Mouse (Mus musculus) splenic B cell, adult 2 months (primary cell): ENCODE results near the gene Gnai3.

ENCODE experiments used
- DNase-seq: peaks from one replicate; pipeline ENCODE4 v3.0.0-alpha.2; 2011; ENCODE audit warnings: low read depth, low spot score
- H3K27me3 ChIP-seq: 2 replicates; pipeline ENCODE4 v1.6.1; 2012; ENCODE audit warnings: mild to moderate bottlenecking, low read length, moderate library complexity, mixed read lengths; ENCODE audit not compliant: control insufficient read depth, poor library complexity, insufficient read depth, severe bottlenecking
- H3K36me3 ChIP-seq: 2 replicates; pipeline ENCODE4 v1.6.1; 2012; ENCODE audit warnings: mild to moderate bottlenecking, low read length, moderate library complexity, mixed read lengths; ENCODE audit not compliant: control insufficient read depth, poor library complexity, insufficient read depth, severe bottlenecking

Gene Gnai3

DNA sequence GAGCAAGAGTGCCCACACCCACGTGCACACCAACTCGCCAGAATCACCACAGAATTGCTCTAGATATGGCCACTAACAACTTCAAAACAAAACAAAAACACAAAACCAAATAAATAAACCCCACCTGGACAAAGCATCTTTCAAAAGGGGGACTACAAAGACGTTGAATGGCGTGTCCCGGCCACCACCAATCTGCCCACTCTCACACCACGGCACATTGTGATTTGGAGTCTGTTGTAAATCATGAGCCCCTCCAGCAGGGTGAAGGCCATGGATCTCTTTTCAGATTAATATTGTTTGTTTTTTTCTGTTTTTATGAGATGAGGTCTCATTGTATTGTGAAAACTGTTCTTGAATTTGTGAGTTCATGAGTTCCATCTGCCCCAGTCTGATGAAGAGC is 43.9 kb downstream of the Gnai3 start:
- Histone ChIP-seq H3K36me3 (no peaks in the 10 kb centered on the region), H3K27me3 (no peaks in the 10 kb centered on the region)
- DNase-seq, result no peak

DNA sequence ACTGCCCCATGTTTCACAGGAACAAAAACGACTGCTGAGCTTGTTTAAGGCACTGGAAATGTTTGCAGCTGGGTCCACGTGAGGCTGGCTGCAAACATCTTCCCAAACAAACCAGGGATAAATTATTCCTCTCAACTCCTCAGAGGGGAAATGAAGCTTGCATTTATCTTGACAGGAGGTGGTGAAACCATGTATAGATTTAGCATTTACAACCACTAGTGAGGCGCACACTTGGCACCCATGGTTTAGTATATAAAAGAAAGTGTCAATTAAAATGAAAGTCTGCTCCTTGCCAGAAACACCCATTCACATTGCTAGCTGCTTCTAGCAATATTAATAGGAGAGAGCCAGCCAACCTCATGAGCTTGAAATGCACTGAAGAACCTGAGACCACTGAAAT is 44.4 kb downstream of the Gnai3 start:
- DNase-seq, result no peak
- no peaks in the 10 kb centered on the region for H3K36me3 ChIP-seq
- H3K27me3 ChIP-seq, result no peaks in the 10 kb centered on the region

DNA sequence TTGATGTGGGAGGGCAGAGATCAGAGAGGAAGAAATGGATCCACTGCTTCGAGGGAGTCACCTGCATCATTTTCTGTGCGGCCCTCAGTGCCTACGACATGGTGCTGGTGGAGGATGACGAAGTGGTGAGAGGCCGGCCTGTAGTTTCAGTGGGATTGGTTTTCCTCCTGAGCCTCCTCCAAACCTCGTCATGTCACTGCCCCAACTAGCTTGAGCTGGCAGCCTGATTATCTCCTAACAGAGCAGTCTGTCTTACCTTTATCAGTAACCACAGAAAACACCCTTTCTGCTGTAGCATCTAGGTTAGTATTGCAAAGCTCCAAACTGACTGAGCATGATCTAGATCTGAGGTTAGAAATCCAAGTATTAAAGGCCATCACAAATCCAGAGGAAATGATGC is 47.6 kb downstream of the Gnai3 start:
- no peak for DNase-seq

DNA sequence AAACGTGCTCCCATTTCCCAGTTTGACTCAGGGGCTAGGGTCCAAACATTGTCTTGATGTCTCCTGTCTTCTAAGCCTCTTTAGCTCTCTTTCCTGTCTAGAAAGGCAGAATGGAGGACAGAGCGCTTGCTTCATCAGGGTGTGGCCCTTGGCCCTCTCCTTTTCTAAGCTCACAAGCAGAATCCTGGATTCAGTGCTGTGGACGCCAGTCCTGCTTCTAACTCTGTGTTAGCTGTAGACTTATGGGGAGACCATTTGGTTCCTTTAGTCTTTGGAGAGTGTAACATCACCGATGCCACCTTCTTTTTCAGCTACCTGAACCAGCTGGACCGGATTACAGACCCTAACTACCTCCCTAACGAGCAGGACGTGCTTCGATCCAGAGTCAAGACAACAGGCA is 48.3 kb downstream of the Gnai3 start:
- H3K27me3 ChIP-seq, result no peaks in the 10 kb centered on the region
- DNase-seq, result no peak
- H3K36me3 ChIP-seq, result no peaks in the 10 kb centered on the region

More for the DNA sequence above, 47.6 kb downstream of the Gnai3 start:
- Histone ChIP-seq H3K27me3 (no peaks in the 10 kb centered on the region), H3K36me3 (no peaks in the 10 kb centered on the region)

DNA sequence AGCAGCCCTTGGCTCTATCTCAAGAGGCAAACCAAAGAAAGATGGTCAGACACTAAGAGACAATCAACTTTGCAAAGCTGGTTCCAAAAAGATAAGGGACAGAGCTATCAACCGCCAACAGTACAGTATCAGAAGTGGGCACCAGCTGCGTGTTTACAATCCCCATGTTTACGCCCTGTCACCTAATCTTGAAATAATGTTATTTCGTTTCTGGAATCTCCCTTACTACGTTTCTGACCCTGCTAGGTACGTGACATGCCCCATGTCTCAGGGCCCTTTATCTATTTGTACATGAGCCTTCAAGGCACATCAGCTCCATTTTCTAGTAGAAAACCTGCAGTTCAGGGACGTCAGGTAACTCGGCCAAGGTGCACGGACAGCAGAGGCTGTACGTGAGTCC is 49.2 kb downstream of the Gnai3 start:
- Histone ChIP-seq H3K36me3 (no peaks in the 10 kb centered on the region), H3K27me3 (no peaks in the 10 kb centered on the region)
- DNase-seq, result no peak

DNA sequence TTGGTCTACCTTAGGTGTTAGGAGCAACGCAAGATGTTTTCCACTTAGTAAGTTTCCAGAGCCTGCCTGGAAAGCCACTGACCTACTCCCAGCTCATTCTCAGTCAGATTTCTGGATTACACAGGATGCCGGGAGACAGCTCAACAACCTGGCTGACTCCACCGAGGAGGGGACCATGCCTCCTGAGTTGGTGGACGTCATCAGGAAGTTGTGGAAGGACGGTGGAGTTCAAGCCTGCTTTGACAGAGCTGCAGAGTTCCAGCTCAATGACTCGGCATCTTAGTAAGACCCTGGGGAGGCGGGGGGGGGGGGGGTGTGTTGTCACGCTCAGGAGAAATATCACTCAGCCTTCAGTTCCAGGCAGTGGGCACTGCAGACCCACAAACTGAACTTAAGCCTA is 49.7 kb downstream of the Gnai3 start:
- no peaks in the 10 kb centered on the region for H3K36me3 ChIP-seq
- no peaks in the 10 kb centered on the region for H3K27me3 ChIP-seq
- DNase-seq, result no peak

DNA sequence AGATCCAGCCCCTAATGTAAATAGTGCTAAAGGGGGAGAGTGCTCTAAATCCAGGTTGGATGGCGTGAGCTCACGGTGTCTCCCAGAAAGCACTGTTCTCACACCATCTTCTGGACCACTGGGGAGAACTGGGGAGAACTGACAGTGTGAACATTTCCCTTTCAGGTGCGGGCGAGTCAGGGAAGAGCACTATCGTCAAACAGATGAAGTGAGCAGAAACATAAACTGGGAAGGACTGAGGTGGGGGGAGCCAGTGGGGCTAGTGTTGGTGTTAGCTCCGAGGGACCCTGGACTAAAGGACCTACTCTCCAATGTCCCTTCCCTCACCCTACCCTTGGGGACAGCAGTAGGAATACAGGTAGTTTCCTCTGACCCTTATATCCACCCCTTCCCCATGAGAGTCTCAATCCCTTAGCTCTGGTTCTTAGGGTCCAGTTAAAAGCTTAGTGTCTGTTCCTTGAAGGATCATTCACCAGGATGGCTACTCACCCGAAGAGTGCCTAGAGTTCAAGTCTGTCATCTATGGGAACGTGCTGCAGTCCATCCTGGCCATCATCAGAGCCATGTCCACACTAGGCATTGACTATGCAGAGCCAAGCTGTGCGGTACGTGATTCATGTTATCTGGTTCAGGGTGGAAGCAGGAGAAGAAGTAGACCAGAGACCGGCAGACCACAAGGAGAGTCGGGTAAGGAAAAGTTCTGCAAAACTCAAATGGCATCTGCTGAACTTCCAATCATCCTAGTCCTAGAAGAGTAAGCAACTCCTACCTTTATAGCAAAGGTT is 50.8 kb downstream of the Gnai3 start:
- DNase-seq, result no peak
- Histone ChIP-seq H3K36me3 (no peaks in the 10 kb centered on the region), H3K27me3 (no peaks in the 10 kb centered on the region)

DNA sequence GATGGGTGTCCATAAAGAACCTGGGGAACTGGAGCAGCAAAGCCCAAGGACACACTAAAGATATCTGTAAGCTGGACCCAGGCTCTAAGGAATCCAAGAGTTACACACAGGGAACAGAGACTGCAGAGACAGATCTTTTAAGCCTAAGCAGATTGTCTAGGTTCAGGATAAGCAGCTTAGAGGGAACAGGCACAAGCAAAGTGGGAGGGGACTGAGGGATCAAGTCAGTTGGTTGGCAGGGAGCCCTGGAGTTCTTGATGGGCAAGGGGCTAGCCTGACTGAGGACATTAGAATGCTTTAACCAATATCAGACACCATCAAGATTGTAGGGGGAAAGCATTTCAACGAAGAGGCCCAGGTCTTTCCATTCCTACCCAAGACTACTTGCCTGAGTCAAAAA is 51.8 kb downstream of the Gnai3 start:
- no peaks in the 10 kb centered on the region for H3K27me3 ChIP-seq
- DNase-seq, result no peak
- H3K36me3 ChIP-seq, result no peaks in the 10 kb centered on the region

DNA sequence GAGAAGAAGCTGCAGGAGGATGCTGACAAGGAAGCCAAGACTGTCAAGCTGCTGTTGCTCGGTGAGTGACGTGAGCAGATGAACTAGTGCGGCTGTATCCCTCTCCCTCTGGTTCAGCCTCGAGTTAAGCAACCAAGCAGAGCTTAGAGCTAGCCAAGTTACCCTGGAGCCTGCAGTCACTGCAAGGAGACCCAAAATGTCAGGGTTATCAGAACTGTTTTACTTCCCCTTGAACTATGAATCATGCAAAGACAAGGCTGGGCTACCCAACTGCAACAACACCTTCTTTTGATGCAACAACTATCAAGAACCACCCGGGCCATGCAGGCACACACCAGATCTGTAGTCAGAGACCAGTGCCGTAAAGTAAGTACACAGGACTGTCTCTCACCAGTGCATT is 52.6 kb downstream of the Gnai3 start:
- Histone ChIP-seq H3K27me3 (no peaks in the 10 kb centered on the region), H3K36me3 (no peaks in the 10 kb centered on the region)
- DNase-seq, result no peak

DNA sequence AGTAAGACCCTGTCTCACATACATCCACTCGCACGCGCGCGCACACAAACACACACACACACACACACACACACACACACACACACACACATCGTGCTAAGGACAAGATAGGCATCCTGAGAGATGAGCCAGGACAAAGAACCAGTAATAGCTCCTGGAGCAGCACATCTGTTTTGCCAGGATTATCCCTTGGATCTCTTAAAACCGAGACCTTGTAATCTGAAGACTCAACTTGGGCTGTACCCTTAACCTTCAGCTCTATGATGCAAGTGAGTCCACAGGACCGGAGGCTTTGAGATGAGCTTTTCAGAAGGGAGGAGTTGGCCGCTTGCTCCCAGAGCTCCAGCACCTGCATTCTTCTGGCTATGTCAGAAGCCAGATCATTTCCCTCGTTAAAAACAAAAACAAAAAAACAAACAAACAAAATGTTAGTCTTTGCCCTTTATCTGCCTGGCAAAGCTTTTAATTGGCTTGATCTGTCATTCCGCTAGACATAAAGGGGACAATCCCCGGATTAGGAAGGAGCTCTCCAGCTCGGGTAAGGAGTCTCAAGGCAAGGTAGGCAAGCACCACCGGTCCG is 53.3 kb downstream of the Gnai3 start, which contains the start of gene Gnat2:
Gnat2 (plus strand) TSS at position 254 of the 580 bp plus-strand sequence.
- DNase-seq, result no peak
- no peaks in the 10 kb centered on the region for H3K27me3 ChIP-seq
- H3K36me3 ChIP-seq, result no peaks in the 10 kb centered on the region

DNA sequence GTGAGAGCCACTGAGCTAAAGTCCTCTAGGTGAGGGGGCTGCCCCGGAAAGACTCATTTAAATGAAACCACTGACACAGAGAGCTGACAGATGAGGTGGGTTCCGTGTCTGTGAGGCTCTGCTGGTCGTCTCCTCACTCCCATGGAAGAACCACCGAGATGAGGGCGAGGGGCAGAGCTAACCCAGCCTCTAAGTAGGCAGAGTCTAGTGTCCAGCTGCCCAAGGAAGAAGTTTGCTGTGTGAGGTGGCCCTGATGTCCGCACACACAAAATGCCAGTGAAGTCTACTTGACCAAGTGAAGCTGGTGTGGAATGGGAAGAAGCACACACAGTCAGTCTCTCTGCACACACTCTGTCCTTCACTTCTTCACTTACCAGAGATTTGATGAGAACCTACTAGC is 53.9 kb downstream of the Gnai3 start:
- no peak for DNase-seq
- Histone ChIP-seq H3K27me3 (no peaks in the 10 kb centered on the region), H3K36me3 (no peaks in the 10 kb centered on the region)

DNA sequence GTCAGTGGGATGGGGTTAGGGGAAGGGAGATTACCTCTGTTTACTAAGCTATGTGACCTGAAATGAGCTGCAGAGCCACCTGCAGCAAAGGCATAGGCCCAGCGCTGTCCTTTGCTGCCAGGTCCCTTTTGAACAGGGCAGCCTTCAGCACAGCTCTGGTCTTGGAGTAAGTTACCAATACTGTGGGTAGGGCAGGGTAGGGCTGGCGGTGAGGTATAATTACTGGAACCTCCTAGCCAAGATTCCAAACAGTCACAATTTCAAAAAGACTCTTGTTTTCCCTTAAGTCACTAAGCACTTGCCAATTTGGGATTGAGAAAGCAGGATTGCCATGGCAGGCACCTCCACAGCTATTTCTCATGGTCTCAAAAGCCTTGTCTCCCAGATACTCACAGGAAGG is 55.4 kb downstream of the Gnai3 start:
- Histone ChIP-seq H3K36me3 (no peaks in the 10 kb centered on the region), H3K27me3 (no peaks in the 10 kb centered on the region)
- no peak for DNase-seq

DNA sequence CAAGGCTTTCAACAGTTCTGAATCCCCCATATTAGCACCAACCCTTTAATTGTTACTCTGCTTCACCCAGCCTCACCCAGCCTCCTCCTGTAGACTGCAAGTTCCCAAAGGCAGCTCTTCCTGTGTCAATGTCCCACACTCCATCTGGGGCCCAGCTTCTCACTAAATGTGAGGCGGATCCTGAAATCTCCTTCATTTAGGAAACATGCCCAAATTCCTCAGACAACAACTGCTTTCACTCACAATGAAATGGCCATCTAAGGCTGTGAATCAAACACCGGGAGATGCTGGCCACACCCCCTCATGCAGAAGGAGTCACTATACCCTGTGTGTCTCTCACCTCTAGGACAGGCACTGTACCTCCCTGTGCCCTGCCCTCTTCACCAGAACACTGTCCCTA is 56.0 kb downstream of the Gnai3 start:
- H3K27me3 ChIP-seq, result no peaks in the 10 kb centered on the region
- DNase-seq, result no peak
- no peaks in the 10 kb centered on the region for H3K36me3 ChIP-seq

DNA sequence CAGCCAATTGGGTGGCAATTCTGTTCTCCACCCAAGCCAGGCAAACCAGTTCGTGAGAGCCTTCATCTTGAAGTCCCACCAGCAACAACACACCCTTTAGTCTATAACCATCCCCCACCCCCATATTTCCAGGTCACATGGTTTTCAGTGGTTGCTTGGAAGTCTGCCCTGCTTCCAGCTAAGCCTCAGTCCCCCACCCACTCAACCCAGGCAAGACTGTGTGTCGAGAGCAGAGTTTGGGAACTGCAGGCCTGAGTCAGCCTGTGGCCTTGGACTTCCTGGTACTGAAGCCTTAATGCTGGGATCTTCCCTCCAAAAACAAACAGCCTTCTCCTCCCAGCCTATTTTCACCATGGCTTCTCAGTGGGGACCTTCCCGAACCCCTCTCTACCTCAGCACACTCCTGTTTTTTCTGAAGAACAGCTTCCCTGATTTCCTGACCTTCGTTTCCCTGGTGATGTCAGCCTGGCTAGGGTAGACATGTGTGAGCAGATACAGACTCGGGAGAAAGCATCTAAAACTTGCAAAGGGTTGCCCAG is 57.0 kb downstream of the Gnai3 start:
- H3K27me3 ChIP-seq, result no peaks in the 10 kb centered on the region
- H3K36me3 ChIP-seq, result no peaks in the 10 kb centered on the region
- DNase-seq, result no peak

DNA sequence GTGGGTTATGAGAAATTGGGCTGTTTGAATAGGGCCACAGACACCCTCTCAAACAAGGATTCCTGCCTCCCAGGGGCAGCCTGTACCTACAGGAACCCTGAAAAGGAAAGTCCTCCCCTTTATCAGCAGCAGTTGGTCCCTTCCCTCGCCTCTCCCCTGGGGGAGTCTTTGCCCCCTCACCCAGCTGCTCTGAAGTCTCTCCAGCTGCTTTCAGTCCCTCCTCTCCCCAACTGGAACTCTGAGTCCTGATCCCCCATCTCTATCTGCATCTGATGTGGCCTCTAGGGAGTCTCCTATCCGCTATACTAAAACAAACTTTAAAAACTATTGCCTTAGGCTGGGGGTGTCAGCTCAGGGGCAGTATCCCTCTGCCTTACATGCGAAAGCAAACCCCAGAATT is 58.6 kb downstream of the Gnai3 start:
- no peak for DNase-seq
- no peaks in the 10 kb centered on the region for H3K27me3 ChIP-seq
- H3K36me3 ChIP-seq, result no peaks in the 10 kb centered on the region
